Mouse (Mus musculus) adrenal gland, adult 18-20 months (tissue): ENCODE measurements at regions not wholly inside any gene's neighbourhood (a gene's known extent, or its start where the extent isn't known, plus 50 kb on each side); places are given as distances from the start of the nearest gene placed in this dataset.

Experiments
- DNase-seq, 2 experiments: peaks; one replicate each; pipeline ENCODE4 v3.0.0; 2021 to 2022; ENCODE audit warnings: low spot score in 2 of 2
- microRNA-seq, 2 experiments: library from miRNA; unstranded; fragments of <30 nt; microRNA quantifications; one replicate each; pipeline ENCODE4 v1.2.0; 2021; ENCODE audit warnings: borderline number of aligned reads in 2 of 2

GRCm38 (mm10) chr13:84063406-84063805 lies 158.7 kb upstream of the Tmem161b start:
- no peak for DNase-seq

- no peak for DNase-seq
Observed at GRCm38 (mm10) chr13:84064291-84064940, 157.7 kb upstream of the Tmem161b start.

GRCm38 (mm10) chr13:84065256-84065898 lies 156.7 kb upstream of the Tmem161b start:
- no peak for DNase-seq

GRCm38 (mm10) chr13:84066211-84066959 lies 155.7 kb upstream of the Tmem161b start:
- no peak for DNase-seq

- DNase-seq = no peak
Observed at GRCm38 (mm10) chr13:84066960-84067665, 155.0 kb upstream of the Tmem161b start.

- DNase-seq = no peak
Observed at GRCm38 (mm10) chr13:84068365-84068764, 153.7 kb upstream of the Tmem161b start.

Small RNA genes lying in the stretch of these regions (microRNA-seq; reads per million reads assigned to microRNA genes)
- 0 reads per million in 2 experiments for gene Mir9-2
